Mouse (Mus musculus) erythroblast, embryonic 14.5 days (primary cell): ENCODE data around the gene Aim2. TPM values are rescaled to one million over a fixed set of nuclear protein-coding genes. Genes with fewer than 3 reads are reported as not detected.

ENCODE experiments used
- H3K27me3 ChIP-seq: 2 replicates; pipeline ENCODE4 v1.6.1; 2012; ENCODE audit warnings: inconsistent platforms; ENCODE audit not compliant: control insufficient read depth
- H3K36me3 ChIP-seq: 2 replicates; pipeline ENCODE4 v1.6.1; 2012; ENCODE audit warnings: mild to moderate bottlenecking, inconsistent platforms; ENCODE audit not compliant: control insufficient read depth
- H3K4me1 ChIP-seq: 2 replicates; pipeline ENCODE4 v1.6.1; 2012; ENCODE audit warnings: inconsistent platforms; ENCODE audit not compliant: control insufficient read depth
- H3K4me3 ChIP-seq: replicated peaks from 2 replicates; pipeline ENCODE3; 2012; ENCODE audit warnings: moderate library complexity, mild to moderate bottlenecking, inconsistent platforms
- H3K9me3 ChIP-seq: 2 replicates; pipeline ENCODE4 v1.6.1; 2012; ENCODE audit warnings: low read length, inconsistent platforms, mixed read lengths; ENCODE audit not compliant: control insufficient read depth
- GATA1 ChIP-seq: IDR thresholded peaks from 2 replicates; pipeline ENCODE4 v1.6.1; 2012; ENCODE audit warnings: low read length, inconsistent platforms, mixed read lengths
- TAL1 ChIP-seq: IDR thresholded peaks from 3 replicates; pipeline ENCODE4 v1.6.1; 2012; ENCODE audit warnings: low read length, inconsistent platforms, mixed read lengths
- polyA plus RNA-seq: library from polyadenylated mRNA; stranded (reverse); fragments of >175 nt; gene quantifications from 2 replicates; pipeline ENCODE4 v1.2.3, GENCODE M21; 2012

The Aim2 gene
- polyA plus RNA-seq, 1 experiment, result 0.06 TPM

DNA sequence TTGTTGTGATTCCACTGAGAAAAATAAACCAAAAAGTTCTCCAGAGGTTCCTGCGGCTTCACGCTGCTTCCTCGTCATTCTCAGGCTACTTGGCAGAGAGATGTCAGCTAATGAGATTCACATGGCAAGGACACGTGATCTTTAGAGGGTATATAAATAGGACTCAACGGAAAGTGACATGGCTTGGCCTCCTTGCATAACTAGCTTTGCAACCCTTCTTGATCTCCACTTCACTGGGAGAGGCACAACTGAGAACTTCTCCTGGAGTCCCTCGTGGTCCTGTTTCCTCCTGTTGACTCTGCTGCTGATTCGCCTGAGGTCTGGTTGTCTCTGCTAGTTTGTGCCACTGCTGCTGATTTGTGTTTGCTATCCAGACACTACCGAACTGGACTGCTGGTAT is 76.7 kb downstream of the Aim2 start:
- H3K27me3 ChIP-seq, result no peaks in the 10 kb centered on the region
- no peaks in the 10 kb centered on the region for H3K9me3 ChIP-seq
- TF ChIP-seq TAL1, result no peak
- no peak for TF ChIP-seq GATA1

DNA sequence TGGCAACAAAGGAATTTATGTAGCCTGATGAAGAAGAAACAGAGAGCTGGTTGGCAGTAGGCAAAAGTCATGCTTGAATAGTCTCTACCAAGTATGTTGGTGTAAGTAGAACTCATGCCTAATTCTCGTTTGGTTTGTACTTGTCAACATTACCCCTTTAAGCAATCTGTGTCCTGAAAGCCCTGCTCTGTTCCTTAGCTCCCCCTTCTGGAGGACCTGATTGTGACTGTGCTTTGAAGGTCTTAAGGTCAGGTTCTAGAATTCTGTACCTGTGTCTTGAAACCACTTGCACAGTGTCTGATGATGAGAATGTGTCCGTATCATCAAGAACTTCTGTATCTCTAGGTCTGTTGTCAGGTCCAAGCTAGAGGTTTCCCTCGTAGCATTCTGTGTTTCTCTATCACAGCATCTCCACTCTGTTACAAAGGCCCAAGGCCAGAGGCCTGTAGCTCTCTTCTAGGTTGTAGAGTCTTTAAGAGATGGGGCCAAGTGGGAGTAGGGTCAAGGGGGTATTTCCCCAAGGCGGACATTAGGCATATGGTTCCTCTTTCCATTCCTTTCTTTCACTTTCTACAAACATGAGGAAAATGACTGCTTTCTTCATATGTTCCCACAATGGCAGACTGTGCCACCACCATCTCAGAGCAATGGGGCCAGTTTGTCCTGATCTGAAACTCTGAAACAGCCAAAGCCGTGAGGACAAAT is 79.5 kb downstream of the Aim2 start:
- Histone ChIP-seq H3K4me3 (no peak overlapping the region), H3K36me3 (no peaks in the 10 kb centered on the region), H3K4me1 (no peaks in the 10 kb centered on the region), H3K9me3 (no peaks in the 10 kb centered on the region), H3K27me3 (no peaks in the 10 kb centered on the region)
- TF ChIP-seq GATA1 (no peak), TAL1 (no peak)

More for the DNA sequence above, 76.7 kb downstream of the Aim2 start:
- Histone ChIP-seq H3K36me3 (no peaks in the 10 kb centered on the region), H3K4me1 (no peaks in the 10 kb centered on the region), H3K4me3 (no peak overlapping the region)

DNA sequence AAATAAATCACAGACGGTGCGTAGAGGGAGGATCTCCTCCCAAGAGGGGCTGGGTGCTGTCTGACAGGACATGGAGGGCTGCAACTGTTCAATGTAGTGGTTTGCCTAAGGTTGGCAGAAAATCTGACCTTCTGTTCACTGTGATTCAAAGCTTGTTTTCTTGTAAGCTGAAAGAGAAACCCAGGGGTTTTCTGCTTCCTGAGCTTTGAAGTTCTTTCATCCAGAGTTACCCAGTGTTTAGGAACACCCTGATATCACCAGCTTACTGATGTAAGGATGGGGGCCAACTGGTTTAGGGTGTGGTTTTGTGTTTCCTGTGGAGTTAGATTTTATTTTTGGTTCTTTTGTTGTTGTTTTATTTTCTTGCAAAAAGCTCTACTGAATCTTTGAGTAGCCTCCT is 81.7 kb downstream of the Aim2 start:
- H3K4me1 ChIP-seq, result no peaks in the 10 kb centered on the region

GRCm38 (mm10) chr1:173437161-173437953 is 86.7 kb downstream of the Aim2 start:
- Histone ChIP-seq H3K36me3 (no peaks in the 10 kb centered on the region), H3K4me1 (no peaks in the 10 kb centered on the region), H3K9me3 (no peaks in the 10 kb centered on the region), H3K4me3 (no peak overlapping the region), H3K27me3 (no peaks in the 10 kb centered on the region)
- TF ChIP-seq TAL1 (no peak), GATA1 (no peak)

More for the DNA sequence above, 81.7 kb downstream of the Aim2 start:
- TF ChIP-seq GATA1, result no peak
- no peak for TF ChIP-seq TAL1
- Histone ChIP-seq H3K27me3 (no peaks in the 10 kb centered on the region), H3K4me3 (no peak overlapping the region), H3K9me3 (no peaks in the 10 kb centered on the region), H3K36me3 (no peaks in the 10 kb centered on the region)

- Histone ChIP-seq H3K4me3 (no peak overlapping the region), H3K27me3 (no peaks in the 10 kb centered on the region), H3K36me3 (no peaks in the 10 kb centered on the region), H3K9me3 (no peaks in the 10 kb centered on the region; the same call in 1 of the 2 replicates), H3K4me1 (no peaks in the 10 kb centered on the region)
- no peak for TF ChIP-seq TAL1
- no peak for TF ChIP-seq GATA1
These were observed 90.0 kb downstream of the Aim2 start for GRCm38 (mm10) chr1:173440681-173441080.

- Histone ChIP-seq H3K27me3 (no peaks in the 10 kb centered on the region), H3K4me3 (no peak overlapping the region), H3K4me1 (no peaks in the 10 kb centered on the region), H3K36me3 (no peaks in the 10 kb centered on the region), H3K9me3 (no peaks in the 10 kb centered on the region; the same call in 1 of the 2 replicates)
- TF ChIP-seq TAL1 (no peak), GATA1 (no peak)
These were observed 90.5 kb downstream of the Aim2 start for GRCm38 (mm10) chr1:173441210-173441609.

- Histone ChIP-seq H3K4me1 (no peaks in the 10 kb centered on the region), H3K36me3 (no peaks in the 10 kb centered on the region), H3K4me3 (no peak overlapping the region), H3K9me3 (no peaks in the 10 kb centered on the region; the same call in 1 of the 2 replicates), H3K27me3 (no peaks in the 10 kb centered on the region)
- TF ChIP-seq GATA1 (no peak), TAL1 (no peak)
These were observed 92.4 kb downstream of the Aim2 start for GRCm38 (mm10) chr1:173443061-173443460.

- Histone ChIP-seq H3K9me3 (no peaks in the 10 kb centered on the region; the same call in 1 of the 2 replicates), H3K27me3 (no peaks in the 10 kb centered on the region), H3K4me3 (no peak overlapping the region), H3K36me3 (no peaks in the 10 kb centered on the region), H3K4me1 (no peaks in the 10 kb centered on the region)
- TF ChIP-seq GATA1 (no peak), TAL1 (no peak)
These were observed 96.4 kb downstream of the Aim2 start for GRCm38 (mm10) chr1:173447067-173447466.

GRCm38 (mm10) chr1:173450621-173451020 is 99.9 kb downstream of the Aim2 start:
- TF ChIP-seq GATA1 (no peak), TAL1 (no peak)
- no peaks in the 10 kb centered on the region for H3K27me3 ChIP-seq
- no peaks in the 10 kb centered on the region for H3K36me3 ChIP-seq
- H3K9me3 ChIP-seq, result no peaks in the 10 kb centered on the region
- H3K4me1 ChIP-seq, result no peaks in the 10 kb centered on the region
- H3K4me3 ChIP-seq, result no peak overlapping the region

DNA sequence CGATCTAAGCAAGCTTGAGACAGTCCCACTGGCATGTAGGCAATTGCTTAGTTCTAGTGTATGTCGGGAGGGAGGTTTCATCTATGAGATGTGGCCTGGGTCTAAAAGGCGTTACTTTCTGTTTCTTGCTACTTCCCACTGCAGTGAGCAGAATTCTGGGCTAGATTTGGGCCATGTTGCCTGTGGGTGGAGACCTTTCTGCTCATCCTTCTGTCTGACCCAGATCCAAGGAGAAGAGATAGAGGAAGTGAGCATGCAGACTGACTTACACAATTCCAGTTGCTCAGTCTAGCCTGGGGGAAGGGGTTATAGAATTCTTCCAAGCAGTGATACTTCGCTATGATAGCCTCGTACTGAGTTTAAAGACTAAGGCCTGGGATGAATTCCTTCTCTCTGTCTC is 101.0 kb downstream of the Aim2 start:
- Histone ChIP-seq H3K27me3 (no peaks in the 10 kb centered on the region), H3K36me3 (no peaks in the 10 kb centered on the region), H3K4me1 (no peaks in the 10 kb centered on the region), H3K9me3 (no peaks in the 10 kb centered on the region), H3K4me3 (no peak overlapping the region)
- TF ChIP-seq GATA1, result no peak
